Mouse (Mus musculus) embryonic facial prominence, embryonic 11.5 days (tissue): ENCODE results near the gene Poc1b. TPM values are rescaled to one million over a fixed set of nuclear protein-coding genes. Genes with fewer than 3 reads are reported as not detected.
A peak's percentile ranks its signal among the peaks of the same experiment; 100 is the strongest.

ENCODE experiments used
- ATAC-seq: fragments of 200-750 bp; cut with Nextera tagmentation; replicated peaks from 2 replicates; pipeline ENCODE4 v1.8.0; 2017; ENCODE audit warnings: low read depth; ENCODE audit not compliant: insufficient number of reproducible peaks, low FRiP score, low TSS enrichment
- DNase-seq: peaks from one replicate; pipeline ENCODE4 v3.0.0-alpha.2; 2015; ENCODE audit warnings: low spot score
- H3K27ac ChIP-seq: fragments of 300-500 bp; sonication (generic); replicated peaks from 2 replicates; pipeline ENCODE4 v1.5.1; 2014; ENCODE audit warnings: mild to moderate bottlenecking, low read depth, low read length, control low read depth
- H3K27me3 ChIP-seq: fragments of 300-500 bp; sonication (generic); 2 replicates; pipeline ENCODE4 v1.6.1; 2014; ENCODE audit warnings: mild to moderate bottlenecking, low read length, moderate library complexity, mixed read lengths; ENCODE audit not compliant: control insufficient read depth, insufficient read depth
- H3K36me3 ChIP-seq: fragments of 300-500 bp; sonication (generic); replicated peaks from 2 replicates; pipeline ENCODE4 v1.6.1; 2014; ENCODE audit warnings: low read depth, mild to moderate bottlenecking, low read length, moderate library complexity, mixed read lengths; ENCODE audit not compliant: control insufficient read depth, insufficient read depth
- H3K4me1 ChIP-seq: fragments of 300-500 bp; sonication (generic); 2 replicates; pipeline ENCODE4 v1.6.1; 2014; ENCODE audit warnings: low read length, mixed read lengths; ENCODE audit not compliant: control insufficient read depth, insufficient read depth
- H3K4me2 ChIP-seq: fragments of 300-500 bp; sonication (generic); 2 replicates; pipeline ENCODE4 v1.6.1; 2014; ENCODE audit warnings: low read depth, mild to moderate bottlenecking, control low read depth, low read length, moderate library complexity
- H3K4me3 ChIP-seq: fragments of 300-500 bp; sonication (generic); 2 replicates; pipeline ENCODE4 v1.5.1; 2014; ENCODE audit warnings: low read depth, low read length, control low read depth
- H3K9ac ChIP-seq: fragments of 300-500 bp; sonication (generic); replicated peaks from 2 replicates; pipeline ENCODE4 v1.6.1; 2014; ENCODE audit warnings: mild to moderate bottlenecking, control low read depth, low read length
- H3K9me3 ChIP-seq: fragments of 300-500 bp; sonication (generic); replicated peaks from 2 replicates; pipeline ENCODE4 v1.6.1; 2016; ENCODE audit warnings: mild to moderate bottlenecking, low read length, inconsistent platforms, mixed read lengths; ENCODE audit not compliant: control insufficient read depth
- WGBS: fragments of 180-500 bp; shearing (Covaris S2); extraction: QIAGEN DNeasy Blood & Tissue Kit; methylation state at CpG from one replicate; pipeline ENCODE4 v1.1.7; 2014; 5-methylcytosine and 5-hydroxymethylcytosine counted together
- polyA plus RNA-seq: library from polyadenylated mRNA; unstranded; fragments of >200 nt; fragmentation: Nextera tagmentation; extraction: Ambion mirVana; gene quantifications from 2 replicates; pipeline ENCODE4 v1.2.1, GENCODE M21; 2014

Gene Poc1b
- polyA plus RNA-seq, 1 experiment from 2014 or later = 42.0 TPM

- H3K4me1 ChIP-seq = no peaks in the 10 kb centered on the region; the same call in 1 of the 2 replicates
- H3K9ac ChIP-seq = no peak overlapping the region
- ATAC-seq (no peak), DNase-seq (peak; percentile 40)
- WGBS = 78% methylated on average over 7 of the region's 7 CpGs
- no peak overlapping the region for H3K4me3 ChIP-seq
- no peaks in the 10 kb centered on the region for H3K36me3 ChIP-seq
- no peak overlapping the region for H3K4me2 ChIP-seq
- H3K9me3 ChIP-seq = no peaks in the 10 kb centered on the region
- no peak overlapping the region; the same call in 1 of the 2 replicates for H3K27ac ChIP-seq
- no peaks in the 10 kb centered on the region for H3K27me3 ChIP-seq
These were observed 59.0 kb downstream of the Poc1b start for GRCm38 (mm10) chr10:99165751-99166282.

DNA sequence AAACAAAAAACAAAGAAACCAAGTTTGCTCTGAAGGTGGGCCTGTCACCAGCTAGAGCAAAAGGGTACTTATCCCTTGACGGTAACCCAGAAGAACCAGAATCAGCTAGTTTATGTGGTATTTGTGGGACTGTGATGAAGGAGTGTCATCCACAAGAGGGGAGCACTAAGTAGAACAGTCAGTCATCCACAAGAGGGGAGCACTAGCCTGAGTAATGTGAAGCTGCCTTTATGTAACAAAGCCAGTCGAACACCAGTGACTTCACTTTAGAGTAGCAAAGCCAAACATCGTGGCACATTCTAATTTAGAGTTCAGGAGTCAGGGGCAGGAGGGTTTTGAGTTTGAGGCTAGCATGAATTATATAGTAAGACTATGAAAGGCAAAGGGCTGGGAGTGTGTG lies 59.6 kb downstream of the Poc1b start:
- ATAC-seq (no peak), DNase-seq (no peak)
- no peaks in the 10 kb centered on the region for H3K36me3 ChIP-seq
- no peak overlapping the region for H3K9ac ChIP-seq
- H3K4me2 ChIP-seq = no peak overlapping the region
- H3K27me3 ChIP-seq = no peaks in the 10 kb centered on the region
- H3K27ac ChIP-seq = no peak overlapping the region
- no peaks in the 10 kb centered on the region; the same call in 1 of the 2 replicates for H3K4me1 ChIP-seq
- H3K4me3 ChIP-seq = no peak overlapping the region
- H3K9me3 ChIP-seq = no peaks in the 10 kb centered on the region
- WGBS = 67% methylated on average over 3 of the region's 3 CpGs

DNA sequence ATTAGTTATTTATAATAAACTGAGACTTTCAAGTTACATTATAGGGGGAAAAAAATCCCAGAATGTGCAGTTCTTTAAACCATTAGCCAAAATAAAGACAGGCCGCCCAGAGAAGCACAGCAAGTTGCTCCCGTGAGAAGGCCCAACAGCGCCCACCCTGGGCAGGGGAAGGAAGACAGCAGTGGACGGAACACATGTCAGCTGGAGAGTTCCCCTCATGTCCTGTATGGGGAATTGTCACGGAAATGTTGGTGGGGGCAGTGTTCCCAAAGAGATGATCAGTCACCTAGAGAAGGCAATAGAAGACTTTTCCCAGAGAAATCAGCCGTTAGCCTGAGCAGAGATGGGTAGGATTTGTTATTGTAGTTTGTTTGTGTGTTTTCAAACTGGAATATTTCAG lies 61.6 kb downstream of the Poc1b start:
- no peak for ATAC-seq
- no peak overlapping the region for H3K4me3 ChIP-seq

GRCm38 (mm10) chr10:99168840-99169764 lies 62.3 kb downstream of the Poc1b start:
- Histone ChIP-seq H3K27me3 (no peaks in the 10 kb centered on the region), H3K4me1 (no peaks in the 10 kb centered on the region; the same call in 1 of the 2 replicates), H3K9ac (no peak overlapping the region), H3K4me2 (no peak overlapping the region), H3K27ac (no peak overlapping the region), H3K9me3 (no peaks in the 10 kb centered on the region), H3K36me3 (no peaks in the 10 kb centered on the region), H3K4me3 (no peak overlapping the region)
- no peak for ATAC-seq
- WGBS = 79% methylated on average over 11 of the region's 11 CpGs
- DNase-seq = peak; percentile 42

More for the DNA sequence above, 61.6 kb downstream of the Poc1b start:
- 72% methylated on average over 6 of the region's 6 CpGs for WGBS
- Histone ChIP-seq H3K9ac (no peak overlapping the region), H3K36me3 (no peaks in the 10 kb centered on the region), H3K27ac (no peak overlapping the region), H3K4me2 (no peak overlapping the region), H3K4me1 (no peaks in the 10 kb centered on the region; the same call in 1 of the 2 replicates), H3K27me3 (no peaks in the 10 kb centered on the region), H3K9me3 (no peaks in the 10 kb centered on the region)
- DNase-seq = no peak

GRCm38 (mm10) chr10:99169765-99170129 lies 62.9 kb downstream of the Poc1b start:
- Histone ChIP-seq H3K9me3 (no peaks in the 10 kb centered on the region), H3K4me2 (no peak overlapping the region), H3K9ac (no peak overlapping the region), H3K27me3 (no peaks in the 10 kb centered on the region), H3K27ac (no peak overlapping the region), H3K4me3 (no peak overlapping the region), H3K36me3 (no peaks in the 10 kb centered on the region), H3K4me1 (no peaks in the 10 kb centered on the region; the same call in 1 of the 2 replicates)
- DNase-seq (no peak), ATAC-seq (no peak)
- 89% methylated on average over 5 of the region's 5 CpGs for WGBS

DNA sequence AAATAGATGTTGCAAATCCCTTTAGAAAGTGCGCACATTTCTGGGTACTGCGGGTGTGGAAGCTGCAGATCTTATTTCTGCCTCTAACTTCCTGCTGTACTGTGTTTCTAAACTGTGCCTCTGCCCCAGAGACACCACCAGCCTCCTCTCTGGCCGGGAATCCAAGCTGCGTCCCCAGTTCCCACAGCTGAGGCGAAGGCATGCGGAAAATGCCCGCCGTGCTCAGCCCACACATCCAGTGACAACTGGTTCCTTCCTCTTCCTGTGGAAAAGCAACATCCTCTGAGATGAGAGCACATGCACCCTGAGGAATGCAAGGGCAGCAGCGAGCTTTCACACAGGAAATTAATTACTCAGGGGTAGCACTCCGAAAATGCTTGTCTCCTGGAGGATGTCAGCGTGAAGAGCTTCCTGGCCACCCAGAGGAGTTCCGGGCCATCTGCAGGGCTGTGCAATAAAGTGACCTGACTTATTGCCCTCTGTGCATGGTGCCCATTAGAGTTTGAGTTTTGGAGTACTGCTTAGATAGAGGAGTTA lies 65.2 kb downstream of the Poc1b start:
- H3K9me3 ChIP-seq = no peaks in the 10 kb centered on the region
- DNase-seq (peak; percentile 54), ATAC-seq (peak; percentile 62; the same call in 1 of the 2 replicates)
- no peak overlapping the region for H3K4me3 ChIP-seq
- H3K27ac ChIP-seq = 0 out of 2 replicates have a peak overlapping the region, but pooled peaks have one; percentile 47
- WGBS = 9% methylated on average over 12 of the region's 12 CpGs
- no peaks in the 10 kb centered on the region for H3K36me3 ChIP-seq
- H3K27me3 ChIP-seq = no peaks in the 10 kb centered on the region
- peak overlapping the region; percentile 23 for H3K4me2 ChIP-seq
- H3K4me1 ChIP-seq = no peaks in the 10 kb centered on the region; the same call in 1 of the 2 replicates
- peak overlapping the region; percentile 10; the same call in 1 of the 2 replicates for H3K9ac ChIP-seq

GRCm38 (mm10) chr10:99172906-99173507 lies 66.2 kb downstream of the Poc1b start:
- Histone ChIP-seq H3K36me3 (no peaks in the 10 kb centered on the region), H3K4me1 (no peaks in the 10 kb centered on the region; the same call in 1 of the 2 replicates), H3K9ac (no peak overlapping the region), H3K9me3 (no peaks in the 10 kb centered on the region), H3K27ac (no peak overlapping the region), H3K27me3 (no peaks in the 10 kb centered on the region), H3K4me3 (no peak overlapping the region), H3K4me2 (no peak overlapping the region)
- no peak for DNase-seq
- WGBS = 33% methylated on average over 7 of the region's 7 CpGs
- ATAC-seq = no peak
